Mouse (Mus musculus): ENCODE results near the gene AU022252. TPM values are rescaled to one million over a fixed set of nuclear protein-coding genes. Genes with fewer than 3 reads are reported as not detected.
A peak's percentile ranks its signal among the peaks of the same experiment; 100 is the strongest.

The AU022252 gene
- total and polyA plus RNA-seq, 3 experiments = 6.4 to 24.8 (median 17.7) TPM

DNA sequence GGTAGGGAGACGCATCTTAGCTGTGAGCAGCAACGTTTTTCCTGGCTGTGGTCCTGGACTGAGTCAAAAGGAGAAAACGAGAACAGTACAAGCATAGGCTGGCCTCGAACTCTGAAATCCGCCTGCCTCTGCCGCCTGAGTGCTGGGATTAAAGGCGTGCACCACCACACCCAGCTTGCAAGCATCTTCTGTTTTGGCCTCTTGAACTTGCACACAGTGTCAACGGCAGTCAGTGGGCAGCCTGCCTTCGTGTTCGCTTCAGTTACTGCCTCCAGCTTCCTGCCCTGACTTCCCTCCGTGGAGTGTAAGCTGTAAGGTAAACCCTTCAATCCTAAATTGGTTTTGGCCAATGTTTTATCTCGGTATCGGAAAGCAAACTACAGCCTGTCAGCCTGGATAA is 34.1 kb upstream of the AU022252 start:
- no peak overlapping the region; the same call in 1 of the 2 replicates for H3K27ac ChIP-seq
- TF ChIP-seq EP300 (IDR thresholded peaks at IDR 0.05; ENCODE audit: insufficient read depth, low read depth, low read length) (no peak), CTCF (IDR thresholded peaks at IDR 0.05) (no peak), POLR2A (IDR thresholded peaks at IDR 0.05; ENCODE audit: insufficient read depth, low read depth, low read length) (no peak)
- 49% methylated on average over 13 of the region's 13 CpGs for WGBS

DNA sequence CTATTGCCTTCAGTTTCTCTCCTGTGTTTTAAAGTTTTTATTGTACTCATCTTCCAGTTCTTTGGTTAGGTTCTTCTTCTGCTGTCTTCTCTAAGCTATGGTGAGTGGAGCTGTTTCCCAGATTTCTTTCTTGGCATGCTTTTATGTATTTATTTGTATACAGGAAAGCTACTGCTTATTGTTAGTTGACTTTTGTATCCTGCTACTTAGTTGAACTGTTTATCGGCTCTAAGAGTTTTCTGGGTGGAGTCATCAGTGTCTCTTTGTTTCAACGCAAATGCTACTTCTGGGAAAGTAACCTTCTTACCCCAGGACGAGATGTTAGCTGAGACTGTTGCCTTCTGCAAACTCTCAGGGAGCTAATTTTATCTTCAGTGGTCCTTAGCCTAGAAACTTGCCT is 30.9 kb upstream of the AU022252 start:
- no peak for DNase-seq
- intact Hi-C loops (cut with DNase I) = no loop called here
- no peaks in the 10 kb centered on the region for H3K27me3 ChIP-seq (ENCODE audit: control insufficient read depth, insufficient read depth, low read length)
- H3K27ac ChIP-seq = peak overlapping the region; percentile 84
- peaks cover 6% of the 10 kb centered on the region; the same call in 1 of the 2 replicates for H3K36me3 ChIP-seq (ENCODE audit: control insufficient read depth, insufficient read depth, low read length)
- WGBS = 44% methylated on average over 3 of the region's 3 CpGs
- no peaks in the 10 kb centered on the region for H3K79me2 ChIP-seq (replicated peaks; ENCODE audit: control insufficient read depth, insufficient read depth, low read length)
- peaks cover 16% of the 10 kb centered on the region for H3K4me1 ChIP-seq (ENCODE audit: control insufficient read depth, insufficient read depth, low read length)
- no peak overlapping the region for H3K4me3 ChIP-seq
- no peak overlapping the region for H3K9ac ChIP-seq (ENCODE audit: low read depth, low read length)
- TF ChIP-seq CTCF (IDR thresholded peaks at IDR 0.05) (no peak), EP300 (IDR thresholded peaks at IDR 0.05; ENCODE audit: insufficient read depth, low read depth, low read length) (no peak), POLR2A (IDR thresholded peaks at IDR 0.05; ENCODE audit: insufficient read depth, low read depth, low read length) (no peak)

More for the DNA sequence above, 34.1 kb upstream of the AU022252 start:
- no peak for DNase-seq
- Histone ChIP-seq H3K4me3 (no peak overlapping the region), H3K4me1 (ENCODE audit: control insufficient read depth, insufficient read depth, low read length) (peaks cover 8% of the 10 kb centered on the region), H3K27me3 (ENCODE audit: control insufficient read depth, insufficient read depth, low read length) (no peaks in the 10 kb centered on the region), H3K36me3 (ENCODE audit: control insufficient read depth, insufficient read depth, low read length) (peaks cover 6% of the 10 kb centered on the region; the same call in 1 of the 2 replicates), H3K9ac (ENCODE audit: low read depth, low read length) (no peak overlapping the region), H3K79me2 (replicated peaks; ENCODE audit: control insufficient read depth, insufficient read depth, low read length) (no peaks in the 10 kb centered on the region)
- intact Hi-C loops (cut with DNase I) = no loop called here

DNA sequence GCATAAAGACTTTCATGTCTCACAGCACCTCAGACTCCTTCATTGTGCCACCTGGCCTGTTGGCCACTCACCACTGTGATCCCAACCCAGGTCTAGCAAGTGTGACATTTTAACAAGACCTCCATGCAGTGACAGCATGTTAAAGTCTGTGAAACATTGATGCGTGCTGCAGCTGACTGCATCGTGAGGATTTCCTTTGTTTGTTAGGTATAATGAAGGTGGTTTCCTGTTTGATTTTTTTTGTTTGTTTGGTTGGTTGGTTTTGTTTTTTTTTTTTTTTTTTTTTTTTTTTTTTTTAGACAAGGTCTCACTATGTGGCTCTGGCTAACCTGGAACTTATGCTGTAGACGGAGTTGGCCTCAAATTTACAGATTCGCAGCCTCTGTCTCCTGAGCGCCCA is 30.0 kb upstream of the AU022252 start:
- H3K4me3 ChIP-seq = no peak overlapping the region
- H3K9ac ChIP-seq (ENCODE audit: low read depth, low read length) = no peak overlapping the region
- DNase-seq = no peak
- H3K36me3 ChIP-seq (ENCODE audit: control insufficient read depth, insufficient read depth, low read length) = peaks cover 6% of the 10 kb centered on the region; the same call in 1 of the 2 replicates
- H3K79me2 ChIP-seq (replicated peaks; ENCODE audit: control insufficient read depth, insufficient read depth, low read length) = no peaks in the 10 kb centered on the region
- WGBS = 71% methylated on average over 5 of the region's 5 CpGs
- H3K27me3 ChIP-seq (ENCODE audit: control insufficient read depth, insufficient read depth, low read length) = no peaks in the 10 kb centered on the region
- intact Hi-C loops (cut with DNase I) = no loop called here
- TF ChIP-seq EP300 (IDR thresholded peaks at IDR 0.05; ENCODE audit: insufficient read depth, low read depth, low read length) = no peak
- peak; percentile 45; the same call in 1 of the 2 replicates for TF ChIP-seq POLR2A (IDR thresholded peaks at IDR 0.05; ENCODE audit: insufficient read depth, low read depth, low read length)
- H3K4me1 ChIP-seq (ENCODE audit: control insufficient read depth, insufficient read depth, low read length) = peaks cover 18% of the 10 kb centered on the region
- H3K27ac ChIP-seq = peak overlapping the region; percentile 84

DNA sequence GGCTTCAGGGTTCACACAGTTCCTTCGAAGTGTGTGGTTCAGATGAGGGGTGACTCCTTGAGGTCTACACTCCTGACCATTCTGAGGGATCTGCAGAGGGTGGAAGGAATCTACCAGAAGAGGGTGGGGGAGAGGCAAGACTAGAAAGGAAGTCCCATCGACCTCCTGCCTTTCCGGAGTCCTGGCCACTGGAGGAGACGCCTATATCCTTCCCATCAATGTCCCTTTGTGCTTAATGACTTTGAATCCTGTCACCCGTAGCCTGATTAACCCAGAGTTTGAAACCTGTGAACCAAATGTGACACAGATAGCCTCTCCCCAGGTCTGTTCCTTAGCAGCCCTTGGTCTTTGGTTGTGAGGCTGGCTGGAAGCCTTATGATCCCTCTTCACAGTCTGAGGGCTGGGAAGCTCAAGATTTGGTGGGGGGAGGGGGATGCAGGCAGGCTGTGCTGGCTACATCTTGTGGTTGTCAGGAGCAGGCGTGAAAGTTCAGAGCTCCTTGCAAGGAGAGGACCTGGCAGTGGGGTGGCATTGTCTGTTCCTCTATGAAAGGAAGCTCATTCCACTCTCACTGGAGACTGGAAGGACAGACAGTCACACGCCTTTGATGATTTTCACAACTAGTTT is 28.7 kb upstream of the AU022252 start:
- Histone ChIP-seq H3K79me2 (replicated peaks; ENCODE audit: control insufficient read depth, insufficient read depth, low read length) (no peaks in the 10 kb centered on the region), H3K36me3 (ENCODE audit: control insufficient read depth, insufficient read depth, low read length) (peaks cover 6% of the 10 kb centered on the region; the same call in 1 of the 2 replicates), H3K9ac (ENCODE audit: low read depth, low read length) (no peak overlapping the region), H3K4me1 (ENCODE audit: control insufficient read depth, insufficient read depth, low read length) (peaks cover 16% of the 10 kb centered on the region), H3K27me3 (ENCODE audit: control insufficient read depth, insufficient read depth, low read length) (no peaks in the 10 kb centered on the region), H3K4me3 (no peak overlapping the region), H3K27ac (peak overlapping the region; percentile 84)
- TF ChIP-seq CTCF (IDR thresholded peaks at IDR 0.05) = no peak
- peak; percentile 93 for TF ChIP-seq EP300 (IDR thresholded peaks at IDR 0.05; ENCODE audit: insufficient read depth, low read depth, low read length)
- peak; percentile 53; the same call in 1 of the 2 replicates for TF ChIP-seq POLR2A (IDR thresholded peaks at IDR 0.05; ENCODE audit: insufficient read depth, low read depth, low read length)
- DNase-seq = peak in 1 of 2 experiments; percentile 40
- 35% methylated on average over 7 of the region's 7 CpGs for WGBS
- intact Hi-C loops (cut with DNase I) = loop anchor here (1.0 kb wide), 1 partner anchor 14 kb away; no protein-coding TSS in a partner anchor

DNA sequence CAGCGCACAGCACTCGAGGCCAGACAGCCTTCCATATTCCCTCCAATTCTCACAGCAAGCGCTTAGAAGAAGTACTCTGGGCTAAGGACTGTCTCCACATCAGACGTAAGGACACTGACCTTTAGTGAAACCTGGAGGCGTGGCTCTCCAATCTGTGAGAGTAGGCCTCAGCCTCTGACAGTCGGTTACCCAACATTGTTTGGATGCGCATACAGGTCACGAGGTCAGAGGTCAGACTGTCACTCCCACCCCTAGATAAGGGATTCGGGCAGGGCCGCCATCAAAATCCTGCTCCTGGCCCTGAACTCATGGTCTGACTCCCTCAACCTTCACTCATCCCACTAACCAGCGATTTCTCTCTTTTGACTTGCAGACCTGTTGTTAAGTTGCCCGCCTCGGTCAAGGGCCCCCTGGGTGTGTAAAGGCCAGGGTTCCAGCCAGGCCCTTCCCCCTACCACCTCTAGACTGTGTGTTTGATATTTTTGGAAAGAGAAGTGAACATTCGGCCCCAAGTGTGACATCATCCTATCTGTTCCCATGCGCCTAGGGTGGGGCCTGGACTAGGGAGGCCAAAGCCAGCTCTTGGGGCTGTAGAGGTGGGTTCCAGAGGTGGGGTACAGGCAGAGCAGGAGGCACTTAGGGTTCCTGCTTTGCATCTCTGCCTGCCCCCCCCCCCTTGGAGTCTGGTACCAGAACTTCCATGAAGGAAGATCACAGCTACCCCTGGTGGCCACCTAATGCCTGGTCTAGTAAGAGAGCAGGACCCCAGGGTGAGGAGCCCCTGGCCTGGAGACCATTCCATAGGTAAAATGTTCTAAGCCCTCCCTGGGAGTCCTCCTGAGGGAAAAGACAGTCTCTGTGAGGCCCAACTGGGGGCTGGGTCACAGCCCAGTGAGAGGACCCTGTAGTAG is 27.1 kb upstream of the AU022252 start:
- Histone ChIP-seq H3K4me1 (ENCODE audit: control insufficient read depth, insufficient read depth, low read length) (peaks cover 16% of the 10 kb centered on the region), H3K27me3 (ENCODE audit: control insufficient read depth, insufficient read depth, low read length) (no peaks in the 10 kb centered on the region), H3K36me3 (ENCODE audit: control insufficient read depth, insufficient read depth, low read length) (peaks cover 6% of the 10 kb centered on the region; the same call in 1 of the 2 replicates), H3K4me3 (no peak overlapping the region), H3K79me2 (replicated peaks; ENCODE audit: control insufficient read depth, insufficient read depth, low read length) (no peaks in the 10 kb centered on the region), H3K27ac (peak overlapping the region; percentile 84; the same call in 1 of the 2 replicates), H3K9ac (ENCODE audit: low read depth, low read length) (no peak overlapping the region)
- intact Hi-C loops (cut with DNase I) = loop anchor here (10.0 kb wide), 1 partner anchor 565 kb away; no protein-coding TSS in a partner anchor
- DNase-seq = no peak
- WGBS = 83% methylated on average over 15 of the region's 15 CpGs
- no peak for TF ChIP-seq EP300 (IDR thresholded peaks at IDR 0.05; ENCODE audit: insufficient read depth, low read depth, low read length)
- peak; percentile 27 for TF ChIP-seq CTCF (IDR thresholded peaks at IDR 0.05)

Measured in heart, adult 2 months (tissue).